Mouse (Mus musculus) heart, postnatal 0 days (tissue): Measurements from ENCODE around the gene Ap4e1.

Source experiments
- CTCF ChIP-seq: IDR thresholded peaks from 2 replicates; pipeline ENCODE4 v1.5.1; 2016; ENCODE audit warnings: antibody characterized with exemption, control low read depth, low read depth
- EP300 ChIP-seq: IDR thresholded peaks from 2 replicates; pipeline ENCODE4 v1.6.1; 2016; ENCODE audit warnings: antibody characterized with exemption, low read depth

- TF ChIP-seq EP300 = no peak
- no peak for TF ChIP-seq CTCF
These were observed 13.9 kb upstream of the Ap4e1 start for GRCm38 (mm10) chr2:126994384-126995166.
